37 mouse cellular contexts compared by ENCODE assay signal in genomic region chr2:89539923-89540322, GRCm38 (mm10). TPM values are rescaled to one million over a fixed set of nuclear protein-coding genes. Genes with fewer than 3 reads are reported as not detected.
DNase-seq lines count a peak whose midpoint lies in the region; ATAC-seq and TF ChIP-seq lines count a peak whose summit lies in the region.
"Had no signal": no experiment of that assay in that cellular context is flagged by ENCODE, and none has a peak within 500 bp of the region (broad histone marks: within the 10 kb centered on the region; RNA-seq: fewer than 3 reads in every experiment).

No protein-coding gene starts in this region.

- H3K4me3 ChIP-seq in cerebellum, adult 2 months (replicated peaks; ENCODE audit: insufficient read depth, low read depth, low read length): no peak overlapping the region
- no peak overlapping the region for H3K4me3 ChIP-seq in gastrocnemius, adult 2 months
- H3K4me3 ChIP-seq: embryonic facial prominence, embryonic 12.5 days; embryonic facial prominence, embryonic 15.5 days; hindbrain, embryonic 12.5 days; hindbrain, embryonic 15.5 days had no signal

- H3K27ac ChIP-seq in cerebellum, adult 2 months (ENCODE audit: insufficient read depth, low read length): no peak overlapping the region
- H3K27ac ChIP-seq in gastrocnemius, adult 2 months: no peak overlapping the region
- H3K27ac ChIP-seq: embryonic facial prominence, embryonic 12.5 days; embryonic facial prominence, embryonic 15.5 days; hindbrain, embryonic 12.5 days; hindbrain, embryonic 15.5 days had no signal

- peak; percentile 94 for ATAC-seq in frontal cortex, adult (ENCODE audit: low TSS enrichment)
- ATAC-seq: forebrain, embryonic 14.5 days; forebrain, postnatal 0 days; Patski had no signal

- TF ChIP-seq CTCF in cerebellum, adult 2 months (IDR thresholded peaks at IDR 0.05; ENCODE audit: borderline replicate concordance, insufficient read depth, low read depth, low read length): no peak
- no peak for TF ChIP-seq CTCF in gastrocnemius, adult 2 months (IDR thresholded peaks at IDR 0.05)

- TF ChIP-seq POLR2A in cerebellum, adult 2 months (IDR thresholded peaks at IDR 0.05; ENCODE audit: borderline replicate concordance, insufficient read depth, low read length): no peak

- no peaks in the 10 kb centered on the region for H3K27me3 ChIP-seq in cerebellum, adult 2 months (ENCODE audit: control insufficient read depth, insufficient read depth, low read length)
- H3K27me3 ChIP-seq: CH12.LX; embryonic facial prominence, embryonic 12.5 days; embryonic facial prominence, embryonic 15.5 days; hindbrain, embryonic 12.5 days; hindbrain, embryonic 15.5 days; Patski had no signal

- DNase-seq in frontal cortex, postnatal 10 days (ENCODE audit: low spot score in 2 of 2): no peak
- DNase-seq in left cerebral cortex, adult 18-20 months (ENCODE audit: low spot score in 2 of 2): peak; percentile 6 to 16
- no peak for DNase-seq in left cerebral cortex, postnatal 4 days
- DNase-seq in 416B (ENCODE audit: low read depth): peak; percentile 58
- DNase-seq in left cerebral cortex, adult 9 months (ENCODE audit: low spot score in 2 of 2): peak; percentile 6 to 8
- DNase-seq in cerebellum, adult 2 months: no peak
- no peak for DNase-seq in gastrocnemius, adult 2 months
- DNase-seq: adrenal gland, postnatal 10 days; adrenal gland, postnatal 36 days; B cell, adult 2 months; cerebellum, adult 11-12 months; cerebellum, adult 9-11 months; cerebellum, postnatal 25 days; forebrain, postnatal 0 days; gastrocnemius, postnatal 10 days; gastrocnemius, postnatal 36 days had no signal

- WGBS in cerebellum, adult 2 months: 72% methylated on average over 1 of the region's 1 CpGs

- H3K4me1 ChIP-seq in cerebellum, adult 2 months (ENCODE audit: control insufficient read depth, insufficient read depth, low read length): no peaks in the 10 kb centered on the region
- H3K4me1 ChIP-seq: embryonic facial prominence, embryonic 12.5 days; embryonic facial prominence, embryonic 15.5 days; hindbrain, embryonic 12.5 days; hindbrain, embryonic 15.5 days had no signal

- intact Hi-C loops in left cerebral cortex, postnatal 4 days (cut with DNase I): loop anchor here (5.0 kb wide), 1 partner anchor 1183 kb away; no protein-coding TSS in a partner anchor
- intact Hi-C loops in gastrocnemius, adult 2 months (cut with DNase I): no loop called here

RNA-seq across cellular contexts. Expression of gene Olfr1243, which starts 8.6 kb away (rescaled TPM):
- not detected for total RNA-seq in left cerebral cortex, adult 18-20 months (2021)
- not detected for total RNA-seq in left cerebral cortex, postnatal 4 days (2021)
- not detected in 2 replicates for polyA plus RNA-seq in cerebellum, adult 2 months (2012; rRNA removed)
- not detected for total RNA-seq in gastrocnemius, adult 2 months (2021)
- total RNA-seq: adrenal gland, adult 18-20 months; adrenal gland, postnatal 10 days; adrenal gland, postnatal 36 days; CH12.LX; common myeloid progenitor, adult 5-6 weeks; forebrain, postnatal 0 days; gastrocnemius, postnatal 10 days; gastrocnemius, postnatal 36 days; granulocyte monocyte progenitor cell, adult 5-6 weeks; heart, adult 8-10 months; heart, postnatal 25 days; hematopoietic stem cell, adult 5-6 weeks had no signal
- polyA plus RNA-seq: brain, embryonic 14.5 days; embryonic facial prominence, embryonic 12.5 days; embryonic facial prominence, embryonic 15.5 days; forebrain, embryonic 11.5 days; forebrain, embryonic 14.5 days; forebrain, postnatal 0 days; G1E; heart, embryonic 11.5 days; heart, embryonic 14.5 days; heart, postnatal 0 days; hindbrain, embryonic 12.5 days; hindbrain, embryonic 15.5 days; intestine, embryonic 14.5 days; Patski had no signal

RNA-seq across cellular contexts. Expression of gene Olfr1245, which starts 38.3 kb away (rescaled TPM):
- not detected for total RNA-seq in left cerebral cortex, adult 18-20 months (2021)
- total RNA-seq in left cerebral cortex, postnatal 4 days (2021): not detected
- not detected in 2 replicates for polyA plus RNA-seq in cerebellum, adult 2 months (2012; rRNA removed)
- not detected for total RNA-seq in gastrocnemius, adult 2 months (2021)
- total RNA-seq: adrenal gland, adult 18-20 months; adrenal gland, postnatal 10 days; adrenal gland, postnatal 36 days; CH12.LX; common myeloid progenitor, adult 5-6 weeks; forebrain, postnatal 0 days; G1E; gastrocnemius, postnatal 10 days; gastrocnemius, postnatal 36 days; granulocyte monocyte progenitor cell, adult 5-6 weeks; heart, adult 8-10 months; heart, postnatal 25 days; hematopoietic stem cell, adult 5-6 weeks had no signal
- polyA plus RNA-seq: brain, embryonic 14.5 days; embryonic facial prominence, embryonic 12.5 days; embryonic facial prominence, embryonic 15.5 days; forebrain, embryonic 11.5 days; forebrain, embryonic 14.5 days; forebrain, postnatal 0 days; G1E; heart, embryonic 11.5 days; heart, embryonic 14.5 days; heart, postnatal 0 days; hindbrain, embryonic 12.5 days; hindbrain, embryonic 15.5 days; intestine, embryonic 14.5 days; Patski had no signal

RNA-seq across cellular contexts. Expression of gene Olfr1242, which starts 41.8 kb away (rescaled TPM):
- not detected for total RNA-seq in left cerebral cortex, adult 18-20 months (2021)
- total RNA-seq in left cerebral cortex, postnatal 4 days (2021): not detected
- not detected in 2 replicates for polyA plus RNA-seq in cerebellum, adult 2 months (2012; rRNA removed)
- not detected for total RNA-seq in gastrocnemius, adult 2 months (2021)
- total RNA-seq: adrenal gland, adult 18-20 months; adrenal gland, postnatal 10 days; adrenal gland, postnatal 36 days; CH12.LX; common myeloid progenitor, adult 5-6 weeks; forebrain, postnatal 0 days; G1E; gastrocnemius, postnatal 10 days; gastrocnemius, postnatal 36 days; granulocyte monocyte progenitor cell, adult 5-6 weeks; heart, adult 8-10 months; heart, postnatal 25 days; hematopoietic stem cell, adult 5-6 weeks had no signal
- polyA plus RNA-seq: brain, embryonic 14.5 days; embryonic facial prominence, embryonic 12.5 days; embryonic facial prominence, embryonic 15.5 days; forebrain, embryonic 11.5 days; forebrain, embryonic 14.5 days; forebrain, postnatal 0 days; G1E; heart, embryonic 11.5 days; heart, embryonic 14.5 days; heart, postnatal 0 days; hindbrain, embryonic 12.5 days; hindbrain, embryonic 15.5 days; intestine, embryonic 14.5 days; Patski had no signal

RNA-seq across cellular contexts. Expression of gene Olfr1241, which starts 53.0 kb away (rescaled TPM):
- not detected for total RNA-seq in left cerebral cortex, adult 18-20 months (2021)
- total RNA-seq in left cerebral cortex, postnatal 4 days (2021): not detected
- not detected in 2 replicates for polyA plus RNA-seq in cerebellum, adult 2 months (2012; rRNA removed)
- not detected for total RNA-seq in gastrocnemius, adult 2 months (2021)
- total RNA-seq: adrenal gland, adult 18-20 months; adrenal gland, postnatal 10 days; adrenal gland, postnatal 36 days; CH12.LX; common myeloid progenitor, adult 5-6 weeks; forebrain, postnatal 0 days; G1E; gastrocnemius, postnatal 10 days; gastrocnemius, postnatal 36 days; granulocyte monocyte progenitor cell, adult 5-6 weeks; heart, adult 8-10 months; heart, postnatal 25 days; hematopoietic stem cell, adult 5-6 weeks had no signal
- polyA plus RNA-seq: brain, embryonic 14.5 days; embryonic facial prominence, embryonic 12.5 days; embryonic facial prominence, embryonic 15.5 days; forebrain, embryonic 11.5 days; forebrain, embryonic 14.5 days; forebrain, postnatal 0 days; G1E; heart, embryonic 11.5 days; heart, embryonic 14.5 days; heart, postnatal 0 days; hindbrain, embryonic 12.5 days; hindbrain, embryonic 15.5 days; intestine, embryonic 14.5 days; Patski had no signal

RNA-seq across cellular contexts. Expression of gene Olfr1246, which starts 53.0 kb away (rescaled TPM):
- total RNA-seq in left cerebral cortex, adult 18-20 months (2021): not detected
- total RNA-seq in left cerebral cortex, postnatal 4 days (2021): not detected
- not detected in 2 replicates for polyA plus RNA-seq in cerebellum, adult 2 months (2012; rRNA removed)
- total RNA-seq in gastrocnemius, adult 2 months (2021): not detected
- total RNA-seq: adrenal gland, adult 18-20 months; adrenal gland, postnatal 10 days; adrenal gland, postnatal 36 days; CH12.LX; common myeloid progenitor, adult 5-6 weeks; forebrain, postnatal 0 days; gastrocnemius, postnatal 10 days; gastrocnemius, postnatal 36 days; granulocyte monocyte progenitor cell, adult 5-6 weeks; heart, adult 8-10 months; heart, postnatal 25 days; hematopoietic stem cell, adult 5-6 weeks had no signal
- polyA plus RNA-seq: brain, embryonic 14.5 days; embryonic facial prominence, embryonic 12.5 days; embryonic facial prominence, embryonic 15.5 days; forebrain, embryonic 11.5 days; forebrain, embryonic 14.5 days; forebrain, postnatal 0 days; G1E; heart, embryonic 11.5 days; heart, embryonic 14.5 days; heart, postnatal 0 days; hindbrain, embryonic 12.5 days; hindbrain, embryonic 15.5 days; intestine, embryonic 14.5 days; Patski had no signal

Comparison
In these comparisons a context has a peak if more than half of its experiments do, and no peak if none do; other contexts are left out.
1. DNase-seq: peak in left cerebral cortex, adult 18-20 months (2 of 2), 416B (single experiment) and left cerebral cortex, adult 9 months (2 of 2); none in frontal cortex, postnatal 10 days (0 of 2), left cerebral cortex, postnatal 4 days (single experiment), cerebellum, adult 2 months (0 of 2) and gastrocnemius, adult 2 months (single experiment).